Comparison of ENCODE assay signal across 20 mouse cellular contexts in the genomic region with DNA sequence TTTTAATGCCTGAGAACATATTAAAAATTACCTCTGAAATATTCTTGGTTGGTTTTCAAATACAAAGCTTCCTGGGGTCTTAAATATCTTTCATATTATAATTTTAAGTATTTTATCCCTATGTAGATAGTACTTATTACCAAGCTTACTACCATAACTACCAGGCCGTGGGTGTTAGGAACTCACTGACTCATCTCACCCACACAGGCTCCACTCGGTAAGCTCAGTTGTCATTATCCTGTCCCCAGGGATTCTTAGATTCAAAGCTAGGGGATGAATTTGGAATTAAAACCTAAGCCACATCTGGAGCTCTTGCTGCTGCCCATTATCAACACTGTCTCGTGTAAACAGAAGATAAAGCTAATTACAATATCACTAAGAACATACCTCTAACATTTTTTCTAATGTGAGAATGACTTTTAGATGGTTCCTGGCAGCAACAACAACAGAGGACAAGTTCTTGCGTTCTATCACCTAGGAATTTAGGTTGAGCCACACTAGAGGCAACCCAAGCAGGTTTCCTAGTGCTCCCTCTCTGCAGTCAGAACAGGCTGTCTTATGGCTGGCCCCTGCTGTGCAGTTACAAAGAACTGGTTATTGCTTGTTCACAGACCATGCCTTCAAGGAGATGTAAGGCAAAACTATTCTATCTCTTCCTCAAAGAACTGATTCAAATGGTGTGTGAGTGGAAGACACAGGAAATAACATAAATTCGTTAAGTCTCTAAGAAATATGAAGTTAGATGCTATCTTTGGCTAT.
DNase-seq lines count a peak whose midpoint lies in the region; ATAC-seq lines count a peak whose summit lies in the region.
"Had no signal": no experiment of that assay in that cellular context is flagged by ENCODE, and none has a peak within 500 bp of the region (broad histone marks: within the 10 kb centered on the region; RNA-seq: fewer than 3 reads in every experiment).

No protein-coding gene starts in this region.

- WGBS in heart, embryonic 13.5 days: 46% methylated on average over 5 of the region's 5 CpGs
- WGBS in heart, embryonic 11.5 days (ENCODE audit: insufficient replicate concordance): 43% methylated on average over 5 of the region's 5 CpGs
- WGBS in midbrain, embryonic 14.5 days: 44% methylated on average over 5 of the region's 5 CpGs
- WGBS in midbrain, embryonic 13.5 days: 46% methylated on average over 5 of the region's 5 CpGs

- H3K4me2 ChIP-seq in heart, embryonic 13.5 days: no peak overlapping the region
- H3K4me2 ChIP-seq in heart, embryonic 11.5 days: no peak overlapping the region
- no peak overlapping the region for H3K4me2 ChIP-seq in midbrain, embryonic 14.5 days (ENCODE audit: low read length)
- no peak overlapping the region for H3K4me2 ChIP-seq in midbrain, embryonic 13.5 days (replicated peaks)
- H3K4me2 ChIP-seq: embryonic facial prominence, embryonic 12.5 days; liver, embryonic 11.5 days; lung, embryonic 14.5 days had no signal

- H3K4me1 ChIP-seq in heart, embryonic 13.5 days: peaks cover 48% of the 10 kb centered on the region
- peaks cover 10% of the 10 kb centered on the region for H3K4me1 ChIP-seq in heart, embryonic 11.5 days (ENCODE audit: control insufficient read depth, insufficient read depth, low read length)
- H3K4me1 ChIP-seq in midbrain, embryonic 14.5 days (ENCODE audit: control insufficient read depth, insufficient read depth, low read length): no peaks in the 10 kb centered on the region
- H3K4me1 ChIP-seq in midbrain, embryonic 13.5 days (replicated peaks): peaks cover 12% of the 10 kb centered on the region
- H3K4me1 ChIP-seq: embryonic facial prominence, embryonic 12.5 days had no signal

- H3K4me3 ChIP-seq in heart, embryonic 13.5 days: no peak overlapping the region
- H3K4me3 ChIP-seq in heart, embryonic 11.5 days (ENCODE audit: low read depth, low read length): no peak overlapping the region
- H3K4me3 ChIP-seq in midbrain, embryonic 14.5 days (replicated peaks; ENCODE audit: low read depth, low read length): no peak overlapping the region
- no peak overlapping the region for H3K4me3 ChIP-seq in midbrain, embryonic 13.5 days (replicated peaks)
- H3K4me3 ChIP-seq: embryonic facial prominence, embryonic 12.5 days; forebrain, embryonic 10.5 days had no signal

- H3K36me3 ChIP-seq in heart, embryonic 13.5 days: 0 out of 2 replicates have a peak, but pooled peaks cover under 1% of the 10 kb centered on the region
- H3K36me3 ChIP-seq in heart, embryonic 11.5 days (ENCODE audit: control insufficient read depth, insufficient read depth, low read length): no peaks in the 10 kb centered on the region
- H3K36me3 ChIP-seq in midbrain, embryonic 14.5 days (ENCODE audit: control insufficient read depth, insufficient read depth, low read length): no peaks in the 10 kb centered on the region
- 0 out of 2 replicates have a peak, but pooled peaks cover under 1% of the 10 kb centered on the region for H3K36me3 ChIP-seq in midbrain, embryonic 13.5 days
- H3K36me3 ChIP-seq: embryonic facial prominence, embryonic 12.5 days; forebrain, embryonic 10.5 days; G1E had no signal

- no peak overlapping the region for H3K9ac ChIP-seq in heart, embryonic 13.5 days
- H3K9ac ChIP-seq in heart, embryonic 11.5 days (ENCODE audit: low read depth, low read length): no peak overlapping the region
- H3K9ac ChIP-seq in midbrain, embryonic 14.5 days (replicated peaks; ENCODE audit: low read length): no peak overlapping the region
- no peak overlapping the region for H3K9ac ChIP-seq in midbrain, embryonic 13.5 days (replicated peaks)
- H3K9ac ChIP-seq: embryonic facial prominence, embryonic 12.5 days; lung, embryonic 14.5 days had no signal

- H3K27ac ChIP-seq in heart, embryonic 13.5 days (replicated peaks): peak overlapping the region; percentile 32; the same call in 1 of the 2 replicates
- no peak overlapping the region for H3K27ac ChIP-seq in heart, embryonic 11.5 days (ENCODE audit: low read depth, low read length)
- H3K27ac ChIP-seq in midbrain, embryonic 14.5 days (replicated peaks; ENCODE audit: low read depth, low read length): no peak overlapping the region
- no peak overlapping the region for H3K27ac ChIP-seq in midbrain, embryonic 13.5 days
- H3K27ac ChIP-seq: embryonic facial prominence, embryonic 12.5 days; forebrain, embryonic 10.5 days; hindbrain, postnatal 0 days had no signal

- peak; percentile 21 for DNase-seq in midbrain, embryonic 14.5 days
- peak; percentile 8 for DNase-seq in MN1 (ENCODE audit: low spot score)
- no peak for DNase-seq in spleen, postnatal 10 days (ENCODE audit: low spot score in 2 of 2)
- DNase-seq in thymus, postnatal 14 days: no peak
- DNase-seq: adrenal gland, postnatal 25 days; cerebellum, postnatal 36 days; kidney, adult 8-10 months; left cerebral cortex, postnatal 4 days; lung, embryonic 14.5 days; right cerebral cortex, postnatal 4 days; thymus, adult 2 months had no signal

- ATAC-seq in heart, embryonic 13.5 days (ENCODE audit: extremely low read depth, insufficient number of reproducible peaks, low FRiP score, low TSS enrichment): no peak
- no peak for ATAC-seq in heart, embryonic 11.5 days (replicated peaks; ENCODE audit: insufficient number of reproducible peaks, low FRiP score, low TSS enrichment)
- ATAC-seq in midbrain, embryonic 14.5 days (ENCODE audit: low FRiP score, low TSS enrichment): no peak
- ATAC-seq in midbrain, embryonic 13.5 days: no peak
- peak; percentile 53; the same call in 1 of the 2 replicates for ATAC-seq in erythroid progenitor cell, adult 5-6 weeks (replicated peaks; ENCODE audit: low FRiP score, poor library complexity, severe bottlenecking)
- ATAC-seq: hindbrain, postnatal 0 days had no signal

- H3K9me3 ChIP-seq in heart, embryonic 13.5 days: no peaks in the 10 kb centered on the region
- H3K9me3 ChIP-seq in heart, embryonic 11.5 days (replicated peaks; ENCODE audit: control insufficient read depth, low read length): no peaks in the 10 kb centered on the region
- no peaks in the 10 kb centered on the region for H3K9me3 ChIP-seq in midbrain, embryonic 14.5 days (ENCODE audit: control insufficient read depth, low read length)
- H3K9me3 ChIP-seq in midbrain, embryonic 13.5 days: no peaks in the 10 kb centered on the region
- H3K9me3 ChIP-seq: embryonic facial prominence, embryonic 12.5 days; forebrain, embryonic 10.5 days; G1E had no signal

- no peaks in the 10 kb centered on the region for H3K27me3 ChIP-seq in heart, embryonic 13.5 days (replicated peaks)
- H3K27me3 ChIP-seq in heart, embryonic 11.5 days (ENCODE audit: control insufficient read depth, insufficient read depth, low read length): no peaks in the 10 kb centered on the region
- H3K27me3 ChIP-seq in midbrain, embryonic 14.5 days (ENCODE audit: control insufficient read depth, insufficient read depth, low read length): no peaks in the 10 kb centered on the region
- H3K27me3 ChIP-seq in midbrain, embryonic 13.5 days: no peaks in the 10 kb centered on the region
- H3K27me3 ChIP-seq: embryonic facial prominence, embryonic 12.5 days had no signal

Comparison
In these comparisons a context has a peak if more than half of its experiments do, and no peak if none do; other contexts are left out.
1. DNase-seq: peak in midbrain, embryonic 14.5 days (single experiment) and MN1 (single experiment); none in spleen, postnatal 10 days (0 of 2) and thymus, postnatal 14 days (single experiment).